Mouse (Mus musculus) embryo, embryonic 11.5 days (tissue): ENCODE results near the gene Dusp18.

Experiments used
- DNase-seq: peaks from one replicate; pipeline ENCODE4 v3.0.0-alpha.2; 2012; ENCODE audit warnings: low read depth, low spot score

Dusp18 gene

GRCm38 (mm10) chr11:3894406-3895281 lies at the start of gene Dusp18, which contains the start of gene 4921536K21Rik:
Dusp18 (plus strand) TSS chr11:3895240.
4921536K21Rik (minus strand) TSS chr11:3895098.
- peak; percentile 93 for DNase-seq

- DNase-seq: no peak
Measured at GRCm38 (mm10) chr11:3846351-3846750, 48.7 kb upstream of the Dusp18 start.

GRCm38 (mm10) chr11:3849469-3850314 lies 45.3 kb upstream of the Dusp18 start:
- DNase-seq: no peak

DNA sequence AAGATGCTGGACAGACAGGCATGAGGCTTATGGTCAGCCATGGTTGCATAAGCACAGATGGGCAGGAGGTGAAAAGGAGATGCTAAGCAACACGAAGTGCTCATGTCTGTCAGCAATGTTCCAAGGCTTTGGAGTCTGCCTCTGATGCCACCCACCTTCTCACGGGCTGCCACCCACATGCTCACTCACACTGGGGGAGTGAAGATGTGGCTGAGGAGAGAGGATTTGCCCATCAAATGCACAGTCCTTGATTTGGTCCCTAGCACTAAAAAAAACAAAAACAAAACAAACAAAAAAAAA lies 44.8 kb upstream of the Dusp18 start:
- no peak for DNase-seq

DNA sequence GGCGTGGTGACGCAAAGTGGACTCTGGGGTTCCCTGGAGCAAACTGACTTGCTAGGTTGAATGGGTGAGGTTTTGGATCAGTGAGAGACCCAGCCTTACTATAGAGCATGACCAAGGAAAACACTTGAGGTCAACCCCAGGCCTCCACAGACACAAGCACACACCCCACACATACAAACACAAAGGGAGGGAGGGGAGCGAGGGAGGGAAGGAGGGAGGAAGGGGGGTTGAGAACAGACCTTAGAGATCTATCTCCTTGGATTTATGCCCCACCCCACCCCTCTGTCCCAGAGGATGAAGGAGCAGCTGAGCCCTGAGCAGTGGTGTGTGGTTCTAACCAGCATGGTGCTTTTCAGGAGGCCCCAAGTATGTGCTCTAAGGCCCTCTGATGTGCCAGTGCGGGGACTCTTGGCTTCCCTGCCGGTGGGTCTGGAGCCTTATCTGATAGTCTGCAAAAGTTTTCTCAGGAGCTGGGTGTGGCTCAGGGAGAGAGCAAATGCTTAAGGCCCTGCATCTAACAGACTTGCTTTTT lies 44.2 kb upstream of the Dusp18 start:
- DNase-seq: no peak

DNA sequence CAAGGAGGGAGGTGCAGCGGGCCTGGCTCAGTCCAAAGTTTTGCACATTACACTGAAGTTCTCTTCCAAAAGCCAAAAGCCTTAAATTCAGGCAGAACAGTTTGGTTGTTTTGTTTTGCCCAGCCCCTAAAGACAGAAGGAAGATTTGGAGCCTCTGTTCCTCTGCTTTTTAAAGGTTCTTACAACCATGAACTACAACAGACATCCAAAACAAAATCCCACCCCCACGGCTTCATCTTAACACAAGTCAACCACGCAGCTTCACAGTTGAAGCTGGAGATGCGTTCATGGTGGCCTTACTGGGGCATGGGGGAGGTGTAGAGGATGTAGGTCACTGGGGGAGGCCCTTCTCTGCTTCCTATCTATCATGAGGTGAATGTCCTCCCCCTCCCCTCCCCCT lies 43.2 kb upstream of the Dusp18 start:
- no peak for DNase-seq

DNA sequence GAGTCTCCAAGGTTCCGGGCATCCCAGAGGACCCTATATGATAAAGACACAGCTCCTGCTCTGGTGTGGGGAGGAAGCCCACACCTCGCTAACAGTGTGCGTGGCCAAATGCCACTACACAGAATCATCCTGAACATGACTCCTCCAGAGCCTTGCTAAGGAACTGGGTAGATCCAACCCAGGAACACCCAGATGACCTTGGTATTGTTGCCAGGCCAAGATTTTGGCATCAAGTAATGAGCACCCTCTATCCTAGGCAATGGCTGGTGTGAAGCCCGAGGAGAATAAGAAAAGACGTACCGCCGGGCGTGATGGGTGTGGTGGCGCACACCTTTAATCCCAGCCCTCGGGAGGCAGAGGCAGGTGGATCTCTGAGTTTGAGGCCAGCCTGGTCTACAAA lies 42.0 kb upstream of the Dusp18 start:
- DNase-seq: no peak

GRCm38 (mm10) chr11:3853481-3854034 lies 41.5 kb upstream of the Dusp18 start:
- DNase-seq: no peak

- no peak for DNase-seq
Measured at GRCm38 (mm10) chr11:3854156-3854555, 40.9 kb upstream of the Dusp18 start.

- DNase-seq: no peak
Measured at GRCm38 (mm10) chr11:3855846-3856245, 39.2 kb upstream of the Dusp18 start.

- DNase-seq: no peak
Measured at GRCm38 (mm10) chr11:3857902-3858301, 37.1 kb upstream of the Dusp18 start.

DNA sequence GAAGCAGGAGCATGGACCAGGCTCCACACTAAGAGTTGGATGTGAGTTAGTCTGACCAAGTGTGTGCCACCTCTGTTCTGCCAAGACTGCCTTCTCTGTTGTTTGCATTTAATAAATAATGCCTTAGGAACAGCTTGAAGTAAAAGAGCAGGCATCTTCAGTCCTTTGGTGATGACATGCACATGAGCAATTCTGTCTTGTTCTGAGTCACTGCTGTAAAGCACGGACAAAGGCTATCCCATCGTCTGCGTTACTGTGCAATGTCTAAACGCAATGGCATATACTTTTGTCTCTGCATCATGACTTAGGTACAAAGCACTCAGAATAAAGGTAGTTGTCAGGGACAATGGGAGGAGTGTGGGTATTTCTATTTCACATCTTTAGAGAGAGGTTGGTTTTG lies 35.3 kb upstream of the Dusp18 start:
- no peak for DNase-seq

DNA sequence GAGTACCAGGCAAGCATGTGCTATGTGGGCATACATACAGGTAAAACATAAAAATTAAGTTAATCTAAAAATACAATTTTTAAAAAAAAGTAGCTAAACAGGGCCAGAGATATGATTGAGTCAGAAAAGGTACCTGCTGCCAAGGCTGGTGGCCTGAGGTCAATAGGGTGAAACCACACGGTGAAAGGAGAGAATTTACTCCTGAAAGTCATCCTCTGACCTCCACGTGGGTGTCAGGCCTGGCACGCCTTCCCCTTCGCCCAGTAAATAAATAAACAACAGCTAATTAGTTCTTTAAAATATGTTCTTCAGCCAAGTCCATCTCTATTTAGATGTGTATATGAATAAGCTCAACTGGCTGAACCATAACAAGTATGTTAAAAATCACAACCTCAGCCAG lies 34.7 kb upstream of the Dusp18 start:
- DNase-seq: no peak

DNA sequence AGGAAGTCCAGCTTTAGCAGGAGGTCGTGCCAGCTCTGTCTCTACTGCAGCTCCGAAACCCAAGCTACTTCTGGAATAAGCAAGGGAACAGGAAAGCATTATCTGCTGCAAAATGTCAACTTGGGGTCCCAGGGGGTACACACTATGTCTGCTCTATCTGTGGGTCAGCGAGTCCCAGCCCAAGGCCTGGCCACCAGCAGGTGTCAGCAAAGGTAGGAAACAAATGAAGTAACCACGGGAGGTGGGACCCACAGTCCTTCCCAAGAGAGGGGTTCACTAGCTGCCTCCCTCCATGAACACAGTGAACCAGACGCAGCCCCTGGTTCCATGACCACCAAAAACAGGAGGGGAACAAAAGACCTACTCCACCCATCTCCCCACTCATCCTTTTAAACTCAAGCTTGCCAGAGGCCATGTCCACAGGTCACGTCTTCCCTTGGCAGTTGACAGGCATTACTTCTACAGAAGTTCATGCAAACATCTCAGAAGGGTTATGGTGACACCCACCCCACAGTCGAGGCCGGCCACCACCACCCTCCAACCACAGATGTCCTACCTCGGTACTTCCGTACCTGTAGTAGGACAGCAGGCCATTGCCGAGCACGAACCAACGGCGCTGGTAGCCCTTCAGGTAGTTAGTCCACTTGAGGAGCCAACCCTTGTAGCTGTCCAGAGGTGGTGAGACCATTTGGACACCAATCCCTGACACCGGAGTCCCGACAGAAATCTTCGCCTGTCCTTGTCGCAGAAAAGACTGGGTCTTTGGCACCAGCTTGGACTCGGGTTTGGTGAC lies 32.2 kb upstream of the Dusp18 start:
- DNase-seq: no peak

DNA sequence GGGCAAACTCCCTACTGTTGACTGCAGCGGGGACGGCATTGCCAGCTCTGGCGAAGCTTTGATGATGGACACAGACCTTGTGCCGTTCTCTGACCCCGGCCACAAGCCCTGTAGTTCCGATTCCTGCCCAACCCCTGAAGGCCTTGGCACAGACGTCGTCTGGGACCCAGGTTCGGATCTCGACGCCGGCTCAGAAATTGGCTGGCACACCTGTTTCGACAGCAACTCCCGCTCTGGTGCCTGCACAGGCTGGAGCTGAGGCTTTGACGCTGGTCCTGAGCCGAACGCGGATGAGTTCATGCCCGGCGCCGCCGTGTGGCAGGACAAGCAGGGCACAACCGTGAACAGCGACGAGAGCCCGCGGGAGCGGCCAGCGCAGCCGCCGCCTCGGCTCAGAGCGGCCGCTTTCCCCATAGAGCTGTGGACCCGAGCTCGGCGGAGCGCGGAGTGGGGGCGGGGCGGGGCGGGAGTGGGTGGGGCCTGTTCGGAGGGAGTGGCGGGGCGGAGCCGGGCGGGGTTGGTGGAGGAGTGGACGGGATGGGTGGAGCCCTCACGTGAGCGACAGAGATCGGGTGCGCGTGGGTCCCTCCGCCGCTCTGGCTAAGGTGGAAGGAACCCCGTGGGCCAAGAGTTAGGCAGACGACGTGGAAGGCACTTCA lies 31.5 kb upstream of the Dusp18 start, which contains the start of gene Osbp2:
Gene Osbp2 (minus strand): TSS at position 450 of the 659 bp plus-strand sequence.
- DNase-seq: peak; percentile 61

DNA sequence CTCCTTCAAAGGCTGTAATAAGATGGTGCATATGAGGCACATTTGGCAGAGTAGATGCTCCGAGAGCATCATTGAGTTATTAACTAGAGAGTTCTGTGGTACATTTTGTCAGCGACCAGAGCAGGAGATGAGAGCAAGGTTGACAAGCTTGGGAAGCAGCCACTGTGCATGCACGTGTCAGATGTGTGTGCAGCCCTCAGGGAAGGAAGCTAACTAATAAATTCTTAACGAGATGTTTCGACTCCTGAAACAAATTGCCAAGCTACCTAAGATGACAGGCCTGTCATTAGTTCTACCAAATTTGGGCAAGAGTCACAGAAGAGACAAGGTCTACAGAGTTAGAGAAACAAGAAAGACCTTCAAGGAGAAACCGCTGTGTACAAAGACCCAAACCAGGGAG lies 30.7 kb upstream of the Dusp18 start:
- DNase-seq: no peak

DNA sequence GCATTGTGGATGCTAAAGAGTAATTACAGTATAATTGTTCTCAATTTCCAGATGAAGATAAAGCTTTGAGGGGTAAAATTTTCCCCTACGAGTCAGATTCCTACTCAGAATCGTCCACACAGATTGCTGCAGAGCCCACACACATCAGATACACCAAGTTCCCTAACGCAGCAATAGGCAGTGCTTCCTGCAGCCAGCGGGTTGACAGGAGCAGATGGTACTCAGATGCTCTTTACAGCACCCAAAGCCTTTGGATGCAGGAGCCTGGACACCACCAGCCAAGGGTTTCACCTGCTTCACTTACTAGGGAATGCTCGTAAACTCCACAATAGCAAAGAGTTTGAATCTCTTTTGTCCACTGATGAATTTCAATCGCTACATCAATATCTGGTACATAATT lies 18.6 kb upstream of the Dusp18 start:
- DNase-seq: no peak

GRCm38 (mm10) chr11:3878660-3879059 lies 16.4 kb upstream of the Dusp18 start:
- DNase-seq: no peak

DNA sequence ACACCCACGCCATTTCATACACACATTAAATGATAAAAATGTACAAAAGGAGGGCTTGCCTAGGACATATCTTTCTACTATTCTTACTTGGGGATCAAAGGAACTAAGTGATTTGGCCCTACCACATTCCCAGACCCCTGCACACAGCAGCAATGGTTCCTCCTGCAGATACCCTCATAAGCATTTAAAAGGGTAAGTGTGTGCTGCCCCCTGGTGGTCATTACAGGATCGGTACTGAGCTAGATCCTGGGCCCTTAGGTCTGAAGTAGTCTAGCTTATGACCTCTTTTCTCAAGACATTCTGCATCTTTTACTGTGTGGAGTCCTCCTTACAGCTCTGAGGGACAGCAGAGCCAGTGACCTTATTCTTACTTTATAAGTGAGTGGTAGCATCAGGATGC lies 15.2 kb upstream of the Dusp18 start:
- peak; percentile 61 for DNase-seq

- no peak for DNase-seq
Measured at GRCm38 (mm10) chr11:3883711-3884110, 11.3 kb upstream of the Dusp18 start.

DNA sequence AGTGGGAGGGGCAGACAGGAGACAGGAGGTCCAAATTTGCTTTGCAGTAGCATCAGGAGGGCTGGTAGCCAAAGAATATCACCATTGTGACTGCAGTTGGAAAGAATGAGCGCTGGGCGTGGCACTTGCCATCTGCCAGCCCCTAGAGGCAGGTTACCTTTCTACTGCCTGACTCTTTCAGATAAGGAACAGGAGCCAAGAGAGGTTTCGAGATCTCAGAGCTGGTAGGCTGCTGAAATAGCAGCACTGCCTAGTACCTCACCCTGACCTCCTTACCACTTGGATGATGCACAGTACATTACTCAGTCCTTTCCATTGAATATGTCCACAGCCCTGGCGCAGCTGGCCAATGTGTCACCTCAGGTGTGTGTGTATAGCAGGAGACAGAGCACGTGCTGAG lies 7.7 kb upstream of the Dusp18 start:
- DNase-seq: no peak
